In the genomic region with DNA sequence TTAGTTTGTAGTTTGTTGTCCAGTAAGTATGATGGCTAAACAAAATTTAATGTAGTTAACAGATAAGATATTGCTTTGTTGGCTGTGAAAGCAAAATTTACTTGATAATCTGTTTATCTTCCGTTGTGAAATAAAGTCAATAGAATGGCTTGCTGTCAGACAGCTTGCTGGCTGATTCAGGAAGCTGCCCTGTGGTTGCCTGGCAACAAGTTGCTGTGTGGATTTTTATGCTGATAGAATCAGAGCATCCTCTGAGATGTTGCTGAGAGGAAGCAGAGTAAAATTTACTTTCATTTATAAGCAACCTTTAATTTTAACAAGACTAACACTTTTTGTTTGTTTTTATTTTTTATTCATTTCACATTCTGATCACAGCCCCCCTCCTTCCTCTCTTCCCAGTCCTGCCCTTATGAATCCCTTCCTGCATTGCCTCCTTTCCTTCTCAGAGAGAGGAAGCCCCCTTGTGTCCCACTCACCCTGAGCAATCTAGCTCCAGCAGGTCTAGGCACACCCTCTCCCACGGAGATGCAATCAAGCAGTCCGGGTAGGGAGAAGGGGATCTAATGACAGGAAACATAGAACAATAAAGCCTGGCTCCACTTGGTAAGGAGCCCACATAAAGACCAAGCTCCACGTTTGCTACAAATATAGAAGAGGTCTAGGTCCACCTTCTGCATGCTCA, we compare ENCODE assay signal across 17 mouse cellular contexts. TPM values are rescaled to one million over a fixed set of nuclear protein-coding genes. Genes with fewer than 3 reads are reported as not detected.
DNase-seq lines count a peak whose midpoint lies in the region; ATAC-seq and TF ChIP-seq lines count a peak whose summit lies in the region.
"Had no signal": no experiment of that assay in that cellular context is flagged by ENCODE, and none has a peak within 500 bp of the region (broad histone marks: within the 10 kb centered on the region; RNA-seq: fewer than 3 reads in every experiment).

No protein-coding gene starts in this region.

- H3K9ac ChIP-seq in forebrain, postnatal 0 days, result no peak overlapping the region
- H3K9ac ChIP-seq: liver, embryonic 14.5 days had no signal

- no peaks in the 10 kb centered on the region for H3K36me3 ChIP-seq in forebrain, postnatal 0 days (ENCODE audit: insufficient read depth)

- H3K4me2 ChIP-seq in forebrain, postnatal 0 days (ENCODE audit: low read depth), result no peak overlapping the region

- H3K4me3 ChIP-seq in left cerebral cortex, adult 2 months, result no peak overlapping the region
- H3K4me3 ChIP-seq in forebrain, postnatal 0 days (ENCODE audit: low read depth, low read length), result no peak overlapping the region

- no peaks in the 10 kb centered on the region for H3K27me3 ChIP-seq in forebrain, postnatal 0 days (ENCODE audit: insufficient read depth, low read length)
- H3K27me3 ChIP-seq: Patski had no signal

- H3K27ac ChIP-seq in left cerebral cortex, adult 2 months, result no peak overlapping the region
- peak overlapping the region; percentile 57 for H3K27ac ChIP-seq in forebrain, postnatal 0 days (ENCODE audit: low read depth, low read length)
- H3K27ac ChIP-seq: liver, embryonic 14.5 days had no signal

- no peaks in the 10 kb centered on the region for H3K9me3 ChIP-seq in forebrain, postnatal 0 days (ENCODE audit: low read length)

- peak; percentile 13 to 26 for DNase-seq in left cerebral cortex, adult 2 months (ENCODE audit: extremely low spot score in 1 of 2, low spot score in 2 of 2)
- no peak for DNase-seq in left cerebral cortex, postnatal 36 days (ENCODE audit: low spot score in 2 of 2)
- peak; percentile 66 for DNase-seq in forebrain, postnatal 0 days
- peak; percentile 18 for DNase-seq in layer of hippocampus, adult 9-10 months (ENCODE audit: low spot score)
- DNase-seq in right cerebral cortex, adult 2 months (ENCODE audit: low spot score in 2 of 2), result peak; percentile 33 to 35
- DNase-seq in c-Kit-positive CD71-positive TER-119-positive erythroid progenitor cells, embryonic 14.5 days (ENCODE audit: low spot score), result no peak
- no peak for DNase-seq in retina, postnatal 1 day
- DNase-seq in thymus, adult 18-20 months, result no peak
- DNase-seq: cerebellum, postnatal 36 days; gastrocnemius, postnatal 36 days; kidney, adult 18-20 months had no signal

- no peak for TF ChIP-seq CTCF in left cerebral cortex, adult 2 months (IDR thresholded peaks at IDR 0.05)
- TF ChIP-seq CTCF in forebrain, postnatal 0 days (IDR thresholded peaks at IDR 0.05; ENCODE audit: low read depth), result no peak

- intact Hi-C loops in left cerebral cortex, adult 2 months (cut with DNase I), result no loop called here
- intact Hi-C loops in left cerebral cortex, postnatal 36 days (cut with DNase I), result no loop called here

- WGBS in forebrain, postnatal 0 days, result 23% methylated on average over 4 of the region's 4 CpGs

- H3K4me1 ChIP-seq in forebrain, postnatal 0 days (ENCODE audit: insufficient read depth), result no peaks in the 10 kb centered on the region

- peak; percentile 93 for ATAC-seq in forebrain, postnatal 0 days
- ATAC-seq: Patski had no signal

RNA-seq across cellular contexts. Expression of a gene that starts 10.8 kb away (rescaled TPM):
- not detected for total RNA-seq in left cerebral cortex, adult 2 months (2021)
- total RNA-seq in left cerebral cortex, postnatal 36 days (2021), result not detected
- not detected in 2 replicates for total RNA-seq in forebrain, postnatal 0 days (2014; rRNA removed)
- not detected in 2 replicates for polyA plus RNA-seq in forebrain, postnatal 0 days (2015; fragmentation: Nextera tagmentation; extraction: Ambion mirVana)
- total RNA-seq: gastrocnemius, postnatal 36 days; layer of hippocampus, postnatal 14 days; megakaryocyte progenitor cell, adult 5-6 weeks; neutrophil, adult 5-6 weeks had no signal
- polyA plus RNA-seq: heart, postnatal 0 days; liver, embryonic 14.5 days; Patski had no signal

RNA-seq across cellular contexts. Expression of a gene that starts 12.9 kb away (rescaled TPM):
- not detected for total RNA-seq in left cerebral cortex, adult 2 months (2021)
- total RNA-seq in left cerebral cortex, postnatal 36 days (2021), result not detected
- total RNA-seq in forebrain, postnatal 0 days (2014; rRNA removed), result not detected in 2 replicates
- polyA plus RNA-seq in forebrain, postnatal 0 days (2015; fragmentation: Nextera tagmentation; extraction: Ambion mirVana), result not detected in 2 replicates
- total RNA-seq: gastrocnemius, postnatal 36 days; layer of hippocampus, postnatal 14 days; megakaryocyte progenitor cell, adult 5-6 weeks; neutrophil, adult 5-6 weeks had no signal
- polyA plus RNA-seq: heart, postnatal 0 days; liver, embryonic 14.5 days; Patski had no signal

RNA-seq across cellular contexts. Expression of a gene that starts 23.6 kb away (rescaled TPM):
- total RNA-seq in left cerebral cortex, adult 2 months (2021), result not detected
- not detected for total RNA-seq in left cerebral cortex, postnatal 36 days (2021)
- total RNA-seq in forebrain, postnatal 0 days (2014; rRNA removed), result not detected in 2 replicates
- not detected in 2 replicates for polyA plus RNA-seq in forebrain, postnatal 0 days (2015; fragmentation: Nextera tagmentation; extraction: Ambion mirVana)
- total RNA-seq: gastrocnemius, postnatal 36 days; layer of hippocampus, postnatal 14 days; megakaryocyte progenitor cell, adult 5-6 weeks; neutrophil, adult 5-6 weeks had no signal
- polyA plus RNA-seq: heart, postnatal 0 days; liver, embryonic 14.5 days; Patski had no signal

RNA-seq across cellular contexts. Expression of a gene that starts 29.9 kb away (rescaled TPM):
- total RNA-seq in left cerebral cortex, adult 2 months (2021), result 1 to 10 TPM; 4.5 to 9.2 TPM
- total RNA-seq in left cerebral cortex, postnatal 36 days (2021), result 1 to 10 TPM; 3.3 to 7.3 TPM
- total RNA-seq in forebrain, postnatal 0 days (2014; rRNA removed), result 103 and 219 TPM in 2 replicates
- polyA plus RNA-seq in forebrain, postnatal 0 days (2015; fragmentation: Nextera tagmentation; extraction: Ambion mirVana), result 46.3 and 98.8 TPM in 2 replicates
- total RNA-seq: megakaryocyte progenitor cell, adult 5-6 weeks; neutrophil, adult 5-6 weeks had no signal
- polyA plus RNA-seq: Patski had no signal

RNA-seq across cellular contexts. Expression of a gene that starts 33.0 kb away (rescaled TPM):
- not detected for total RNA-seq in left cerebral cortex, adult 2 months (2021)
- not detected for total RNA-seq in left cerebral cortex, postnatal 36 days (2021)
- total RNA-seq in forebrain, postnatal 0 days (2014; rRNA removed), result not detected in 2 replicates
- polyA plus RNA-seq in forebrain, postnatal 0 days (2015; fragmentation: Nextera tagmentation; extraction: Ambion mirVana), result not detected in 2 replicates
- total RNA-seq: gastrocnemius, postnatal 36 days; layer of hippocampus, postnatal 14 days; megakaryocyte progenitor cell, adult 5-6 weeks; neutrophil, adult 5-6 weeks had no signal
- polyA plus RNA-seq: heart, postnatal 0 days; liver, embryonic 14.5 days; Patski had no signal

Comparison
In these comparisons a context has a peak if more than half of its experiments do, and no peak if none do; other contexts are left out.
1. DNase-seq: peak in left cerebral cortex, adult 2 months (2 of 2), forebrain, postnatal 0 days (single experiment), layer of hippocampus, adult 9-10 months (single experiment) and right cerebral cortex, adult 2 months (2 of 2); none in left cerebral cortex, postnatal 36 days (0 of 2), c-Kit-positive CD71-positive TER-119-positive erythroid progenitor cells, embryonic 14.5 days (single experiment), retina, postnatal 1 day (single experiment) and thymus, adult 18-20 months (0 of 2).